Mouse (Mus musculus) right cerebral cortex, postnatal 10 days (tissue): Measurements from ENCODE around the gene Creb3l1.

Source experiments
- DNase-seq, 2 experiments: peaks; one replicate each; pipeline ENCODE4 v3.0.0; 2021; ENCODE audit warnings: low spot score in 2 of 2

Creb3l1 gene

DNA sequence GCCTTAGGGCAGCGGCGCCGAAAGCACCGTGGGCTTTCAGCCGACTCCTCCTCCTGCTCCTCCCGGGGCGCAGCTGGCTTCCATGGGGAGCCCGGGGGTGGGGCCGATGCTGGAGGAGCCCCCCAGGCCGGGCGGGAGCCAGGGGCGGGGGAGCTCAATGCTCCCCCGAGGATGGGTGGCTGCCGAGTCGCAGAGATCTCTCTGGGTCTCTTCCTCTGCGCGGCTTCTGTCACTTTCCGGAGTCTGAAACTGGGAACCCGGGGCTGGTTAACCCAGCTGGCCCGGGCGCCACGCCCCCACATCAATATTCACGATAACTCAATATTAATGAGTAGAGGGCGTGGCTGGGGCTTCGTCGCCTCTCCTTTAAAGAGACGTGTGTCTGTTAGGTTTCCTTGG lies at the start of gene Creb3l1:
Gene Creb3l1 (minus strand): TSS at position 229 of the 399 bp plus-strand sequence.
- DNase-seq: peak; percentile 74 to 78

DNA sequence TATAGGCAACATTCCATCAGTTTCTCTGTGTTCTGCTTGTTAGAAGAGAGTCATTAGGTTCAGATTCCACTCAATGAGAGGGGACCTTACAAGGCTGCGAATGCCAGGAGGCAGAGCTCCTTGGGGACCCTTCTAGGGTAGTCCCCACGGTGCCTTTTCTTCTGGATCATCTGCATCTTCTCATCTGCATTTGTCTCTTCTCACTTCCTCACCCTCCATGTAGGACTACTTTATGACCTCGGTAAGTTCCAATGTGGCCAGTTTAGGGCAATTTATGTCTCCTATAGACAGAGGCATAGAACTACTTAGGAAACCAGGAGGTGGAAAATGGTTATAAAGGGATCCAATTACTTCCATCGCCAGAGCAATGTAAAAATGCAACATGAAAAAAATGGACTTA lies 46.8 kb upstream of the Creb3l1 start:
- no peak for DNase-seq

- no peak for DNase-seq
Observed at GRCm38 (mm10) chr2:92069630-92070029, 45.3 kb upstream of the Creb3l1 start.

DNA sequence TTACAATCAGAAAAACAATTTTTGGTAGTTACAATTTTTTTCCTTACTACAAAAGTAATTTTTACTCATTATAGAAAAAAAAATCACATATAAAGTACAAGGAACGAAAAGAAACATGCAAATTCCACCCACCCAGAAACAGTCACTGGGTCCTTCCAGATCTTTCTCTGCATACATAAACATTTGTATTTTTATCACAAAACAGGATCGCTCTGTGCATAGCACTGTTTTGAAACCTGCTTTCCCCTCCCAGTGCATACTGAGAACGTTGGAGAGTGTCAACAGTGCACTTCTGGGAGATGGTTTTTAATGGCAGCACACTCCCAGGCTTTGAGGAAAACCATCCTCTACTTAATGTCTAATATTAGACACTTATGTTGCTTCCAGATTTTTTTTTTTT lies 43.3 kb upstream of the Creb3l1 start:
- DNase-seq: no peak

- DNase-seq: no peak
Observed at GRCm38 (mm10) chr2:92066899-92067298, 42.6 kb upstream of the Creb3l1 start.

- no peak for DNase-seq
Observed at GRCm38 (mm10) chr2:92065938-92066337, 41.6 kb upstream of the Creb3l1 start.

- DNase-seq: no peak
Observed at GRCm38 (mm10) chr2:92065269-92065888, 41.1 kb upstream of the Creb3l1 start.

DNA sequence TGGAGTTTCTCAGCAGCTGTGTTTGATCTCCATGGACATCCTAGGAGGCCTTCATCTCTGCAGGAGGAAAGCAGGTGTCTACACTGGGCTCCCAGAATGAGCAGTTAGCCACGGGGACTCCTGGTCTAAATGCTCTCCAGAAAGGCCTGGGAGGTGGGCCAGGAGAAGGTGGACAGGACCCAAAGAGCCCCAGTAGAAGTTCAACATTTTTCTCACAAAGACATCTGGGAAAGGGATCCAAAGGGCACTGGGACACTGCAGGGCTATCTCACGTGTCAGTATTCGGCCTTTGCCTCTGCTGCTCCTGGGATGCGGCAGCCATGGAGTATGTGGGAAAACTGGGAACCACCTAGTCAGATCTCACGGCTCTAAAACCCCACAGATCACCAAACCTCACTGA lies 38.8 kb upstream of the Creb3l1 start:
- DNase-seq: no peak

DNA sequence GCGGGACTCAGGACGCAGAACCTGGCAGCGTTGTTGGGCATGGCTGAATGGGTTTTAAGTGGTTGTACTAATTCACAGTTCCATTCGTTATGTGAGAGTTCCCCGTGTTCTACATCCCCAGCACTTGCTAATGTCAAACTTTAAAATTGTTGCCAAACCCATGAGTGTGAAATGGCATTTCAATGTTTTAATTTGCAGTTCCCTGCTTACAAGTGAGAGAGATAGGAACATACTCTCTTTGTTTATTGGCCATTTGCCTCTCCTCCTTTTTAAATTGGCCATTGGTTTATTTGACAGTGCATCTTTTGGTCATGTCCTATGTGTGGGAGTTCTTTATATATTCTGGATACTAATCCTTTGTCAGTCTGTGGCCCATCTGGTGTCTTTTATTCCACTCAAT lies 37.0 kb upstream of the Creb3l1 start:
- DNase-seq: no peak

DNA sequence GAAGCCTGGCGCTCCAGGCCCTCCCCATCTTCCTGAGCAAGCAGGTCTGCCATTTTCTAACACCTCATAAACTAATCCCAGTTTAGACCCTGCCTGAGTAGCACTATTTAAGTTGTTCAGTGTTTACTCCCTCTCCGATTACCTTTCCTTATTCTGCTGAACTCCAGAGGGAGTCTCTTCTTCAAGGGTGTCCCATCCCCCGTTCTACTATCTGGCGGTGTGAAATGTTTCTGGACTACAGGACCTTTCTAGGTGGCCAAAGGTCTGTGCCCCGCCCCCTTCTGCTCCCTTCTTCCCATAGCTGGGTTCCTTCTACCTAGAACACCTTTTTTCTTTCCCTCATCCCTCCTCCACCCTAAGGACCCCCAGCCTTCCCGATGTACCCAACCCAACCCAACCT lies 36.0 kb upstream of the Creb3l1 start:
- DNase-seq: no peak

- peak; percentile 84 to 89 for DNase-seq
Observed at GRCm38 (mm10) chr2:92059481-92060220, 35.3 kb upstream of the Creb3l1 start.

DNA sequence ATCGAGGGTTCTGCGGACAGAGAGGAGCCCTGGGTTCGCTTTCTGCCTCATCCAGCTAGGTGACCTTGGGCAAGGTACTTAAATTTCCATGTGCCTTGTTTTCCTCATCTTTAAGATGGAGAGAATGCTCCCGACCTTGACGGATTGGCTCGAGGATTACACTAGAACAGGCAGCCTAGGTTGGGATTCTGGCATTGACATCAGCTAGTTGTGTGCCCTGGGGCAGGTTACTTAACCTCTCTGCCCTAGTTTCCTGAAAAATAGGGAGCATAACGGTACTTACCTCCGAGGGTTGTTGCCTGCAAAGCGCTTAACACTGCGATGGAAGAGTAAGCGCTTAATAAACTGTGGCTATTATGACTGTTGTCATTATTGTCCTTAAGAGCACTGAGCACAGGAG lies 34.6 kb upstream of the Creb3l1 start:
- no peak for DNase-seq

GRCm38 (mm10) chr2:92058469-92058868 lies 34.2 kb upstream of the Creb3l1 start:
- peak; percentile 95 to 97 for DNase-seq

DNA sequence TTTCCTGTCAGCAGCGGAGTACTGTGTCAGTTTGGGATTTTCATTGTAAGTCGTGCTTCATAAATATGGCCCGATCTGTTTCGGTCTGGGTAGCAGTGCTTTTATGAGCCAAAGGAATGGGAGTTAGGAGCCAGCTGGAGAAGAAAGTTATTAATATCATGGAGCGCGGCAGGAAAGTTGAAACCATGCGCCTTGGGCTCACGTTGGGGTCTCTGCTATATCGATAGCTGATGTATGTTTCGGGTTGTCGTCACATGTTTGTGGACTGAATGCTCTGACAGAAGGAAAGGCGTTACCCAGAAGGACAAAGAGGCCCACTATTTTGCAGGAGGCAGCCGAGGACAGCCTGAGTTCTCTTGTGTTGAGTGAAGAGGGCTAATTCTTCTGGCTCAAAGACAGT lies 32.5 kb upstream of the Creb3l1 start:
- DNase-seq: peak; percentile 46 to 73

DNA sequence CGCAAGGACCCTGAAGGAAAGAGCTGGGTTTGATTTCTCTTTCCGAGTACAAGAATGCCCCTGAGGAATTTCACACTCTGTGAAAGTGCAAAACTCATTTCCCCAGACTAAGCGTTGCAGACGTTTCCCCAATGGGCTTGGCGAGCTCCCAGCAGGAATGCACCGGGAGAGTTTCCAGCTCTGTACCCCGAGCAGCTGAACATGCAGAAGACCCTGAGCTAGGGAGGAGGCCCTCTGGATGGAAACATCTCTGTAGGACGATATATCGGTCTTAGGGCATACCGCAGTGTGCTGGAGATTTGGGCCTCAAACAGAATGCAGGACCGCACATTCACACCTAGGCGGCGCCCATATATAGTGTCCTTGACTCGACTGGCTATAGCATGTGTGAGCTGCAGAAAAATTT lies 31.5 kb upstream of the Creb3l1 start:
- peak; percentile 79 to 80 for DNase-seq

DNA sequence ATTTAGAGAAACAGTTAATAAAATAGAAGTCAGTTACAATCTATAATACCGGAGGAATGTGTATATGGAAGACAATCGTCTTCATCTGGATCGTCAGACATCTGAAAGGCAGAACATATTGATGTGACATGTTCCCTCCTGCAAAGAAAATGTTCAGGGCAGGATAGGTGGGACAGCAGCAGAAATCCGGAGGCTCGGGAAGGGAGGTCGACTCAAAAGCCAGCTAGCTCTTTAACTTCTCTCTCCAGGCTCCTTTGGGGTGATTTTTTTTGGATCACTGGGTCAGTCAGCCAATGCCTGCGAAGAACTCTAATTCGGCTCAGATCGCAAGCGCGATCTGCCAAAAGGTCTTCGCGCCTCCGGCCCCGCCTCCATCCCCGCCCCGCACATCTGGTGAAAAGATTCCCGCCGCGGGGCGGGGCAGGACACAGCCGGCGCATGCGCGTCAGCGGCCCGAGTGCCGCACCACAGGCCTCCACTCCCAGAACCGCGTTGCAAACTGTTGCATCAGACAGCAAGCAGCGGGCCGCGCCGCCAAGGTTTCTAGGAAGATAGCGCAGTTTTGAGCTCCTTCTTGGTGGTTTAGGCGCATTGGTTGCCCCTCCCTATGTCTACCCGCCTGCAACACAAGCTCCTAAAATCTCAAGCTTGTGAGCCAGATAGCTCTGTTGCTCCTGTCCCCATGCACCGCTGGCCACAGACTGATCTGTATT lies 31.0 kb upstream of the Creb3l1 start:
- peak; percentile 94 for DNase-seq

GRCm38 (mm10) chr2:92052754-92053153 lies 28.5 kb upstream of the Creb3l1 start:
- DNase-seq: no peak

DNA sequence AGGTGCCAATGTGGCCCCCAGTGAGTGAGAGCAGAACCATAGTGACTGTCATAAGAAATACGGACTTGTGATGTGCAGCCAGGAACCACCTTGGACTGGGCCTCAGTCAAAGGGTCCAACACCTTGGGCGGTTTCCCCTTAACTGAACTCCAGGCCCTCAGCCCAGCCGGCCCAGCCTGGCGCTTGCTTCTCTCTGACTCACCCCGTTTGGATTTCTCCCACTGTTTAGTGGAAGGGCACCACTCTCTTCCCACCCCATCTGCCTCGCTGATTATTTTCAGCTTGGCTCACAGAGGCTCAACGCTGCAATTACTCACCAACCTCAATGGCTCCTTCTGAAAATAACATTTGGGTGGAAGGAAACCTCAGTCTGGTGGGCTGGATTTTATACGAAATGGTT lies 27.9 kb upstream of the Creb3l1 start:
- DNase-seq: peak; percentile 65 to 71

- DNase-seq: no peak
Observed at GRCm38 (mm10) chr2:92048034-92048690, 23.9 kb upstream of the Creb3l1 start.

DNA sequence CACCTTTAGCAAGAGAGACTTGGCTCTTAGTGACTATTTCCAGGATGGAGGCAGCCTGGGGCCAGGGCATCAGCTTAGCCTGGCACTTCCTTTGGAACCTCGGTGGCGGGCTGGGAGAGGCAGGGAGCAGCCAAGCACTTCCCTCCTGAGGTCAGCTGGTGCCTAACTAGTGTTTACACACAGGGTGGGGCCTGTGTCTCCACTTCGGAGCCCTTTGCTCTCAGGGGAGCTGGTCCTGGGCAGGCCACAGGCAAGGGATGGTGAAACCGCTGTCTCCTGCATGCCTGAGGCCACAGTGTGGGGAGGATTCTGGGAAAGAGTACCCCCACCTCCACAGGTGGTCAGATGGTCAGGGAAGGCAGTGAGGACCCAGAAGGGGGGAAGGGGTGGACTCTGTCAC lies 23.3 kb upstream of the Creb3l1 start:
- no peak for DNase-seq

DNA sequence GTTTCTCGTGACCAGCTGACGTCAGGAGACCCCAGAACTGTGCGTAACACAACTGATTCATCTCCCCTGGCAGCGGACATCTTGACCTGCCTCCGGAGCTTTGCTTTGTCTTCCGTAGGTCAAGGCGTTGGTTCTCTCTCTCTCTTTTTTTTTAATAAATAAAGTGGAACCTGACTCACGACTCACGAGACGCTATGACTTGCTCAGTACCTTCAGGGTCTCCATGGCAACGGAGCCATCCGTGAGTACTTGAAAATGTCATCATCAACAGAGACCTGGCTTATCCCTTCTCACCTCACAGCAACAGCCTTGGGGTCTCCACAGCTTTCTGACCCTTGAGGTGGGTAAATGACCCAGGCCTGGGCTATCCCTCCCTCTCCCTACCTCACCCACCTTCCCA lies 19.0 kb upstream of the Creb3l1 start:
- DNase-seq: no peak

GRCm38 (mm10) chr2:92041538-92041937 lies 17.2 kb upstream of the Creb3l1 start:
- no peak for DNase-seq
